Mouse (Mus musculus) embryonic facial prominence, embryonic 15.5 days (tissue): ENCODE data around the gene Fbxo31. TPM values are rescaled to one million over a fixed set of nuclear protein-coding genes. Genes with fewer than 3 reads are reported as not detected.

Experiments
- ATAC-seq: fragments of 200-750 bp; cut with Nextera tagmentation; 2 replicates; pipeline ENCODE4 v1.8.0; 2017; ENCODE audit warnings: low read depth, moderate TSS enrichment; ENCODE audit not compliant: insufficient number of reproducible peaks, low FRiP score, low TSS enrichment
- H3K27ac ChIP-seq: fragments of 300-500 bp; sonication (generic); replicated peaks from 2 replicates; pipeline ENCODE4 v1.5.1; 2015; ENCODE audit warnings: mild to moderate bottlenecking, inconsistent platforms
- H3K27me3 ChIP-seq: fragments of 300-500 bp; sonication (generic); 2 replicates; pipeline ENCODE4 v1.6.1; 2015; ENCODE audit warnings: inconsistent platforms
- H3K36me3 ChIP-seq: fragments of 300-500 bp; sonication (generic); 2 replicates; pipeline ENCODE4 v1.6.1; 2015; ENCODE audit warnings: mild to moderate bottlenecking, inconsistent platforms
- H3K4me1 ChIP-seq: fragments of 300-500 bp; sonication (generic); 2 replicates; pipeline ENCODE4 v1.6.1; 2015; ENCODE audit warnings: inconsistent platforms
- H3K4me2 ChIP-seq: fragments of 300-500 bp; sonication (generic); replicated peaks from 2 replicates; pipeline ENCODE4 v1.6.1; 2015; ENCODE audit warnings: mild to moderate bottlenecking, inconsistent platforms
- H3K4me3 ChIP-seq: fragments of 300-500 bp; sonication (generic); replicated peaks from 2 replicates; pipeline ENCODE4 v1.5.1; 2015; ENCODE audit warnings: mild to moderate bottlenecking, inconsistent platforms
- H3K9ac ChIP-seq: fragments of 300-500 bp; sonication (generic); 2 replicates; pipeline ENCODE4 v1.6.1; 2015; ENCODE audit warnings: inconsistent platforms
- H3K9me3 ChIP-seq: fragments of 300-500 bp; sonication (generic); replicated peaks from 2 replicates; pipeline ENCODE4 v1.6.1; 2016; ENCODE audit warnings: inconsistent platforms
- WGBS: fragments of 180-500 bp; shearing (Covaris S2); methylation state at CpG from one replicate; pipeline ENCODE4 v1.1.7; 2015; 5-methylcytosine and 5-hydroxymethylcytosine counted together
- polyA plus RNA-seq: library from polyadenylated mRNA; unstranded; fragments of >200 nt; fragmentation: Nextera tagmentation; extraction: Ambion mirVana; gene quantifications from 2 replicates; pipeline ENCODE4 v1.2.1, GENCODE M21; 2015

The Fbxo31 gene
- polyA plus RNA-seq, 1 experiment from 2014 or later = 16.4 TPM

- peaks cover 29% of the 10 kb centered on the region for H3K36me3 ChIP-seq
- no peak overlapping the region for H3K9ac ChIP-seq
- no peak overlapping the region for H3K4me3 ChIP-seq
- H3K9me3 ChIP-seq = no peaks in the 10 kb centered on the region
- H3K4me2 ChIP-seq = no peak overlapping the region
- no peaks in the 10 kb centered on the region for H3K4me1 ChIP-seq
- H3K27me3 ChIP-seq = no peaks in the 10 kb centered on the region
- ATAC-seq = no peak
- H3K27ac ChIP-seq = no peak overlapping the region
- WGBS = 67% methylated on average over 6 of the region's 6 CpGs
These were observed 14.9 kb downstream of the Fbxo31 start for GRCm38 (mm10) chr8:121563701-121564100.

GRCm38 (mm10) chr8:121562941-121563351 lies 15.7 kb downstream of the Fbxo31 start:
- H3K4me2 ChIP-seq = no peak overlapping the region
- no peaks in the 10 kb centered on the region for H3K27me3 ChIP-seq
- no peak overlapping the region for H3K27ac ChIP-seq
- ATAC-seq = no peak
- no peaks in the 10 kb centered on the region for H3K9me3 ChIP-seq
- peaks cover 37% of the 10 kb centered on the region for H3K36me3 ChIP-seq
- no peaks in the 10 kb centered on the region for H3K4me1 ChIP-seq
- H3K9ac ChIP-seq = no peak overlapping the region
- WGBS = 83% methylated on average over 9 of the region's 9 CpGs
- no peak overlapping the region for H3K4me3 ChIP-seq

- peaks cover 41% of the 10 kb centered on the region for H3K36me3 ChIP-seq
These were observed 16.8 kb downstream of the Fbxo31 start for GRCm38 (mm10) chr8:121561636-121562345.

GRCm38 (mm10) chr8:121560432-121561100 lies 18.0 kb downstream of the Fbxo31 start:
- Histone ChIP-seq H3K4me1 (no peaks in the 10 kb centered on the region), H3K4me3 (no peak overlapping the region), H3K27me3 (no peaks in the 10 kb centered on the region), H3K36me3 (peaks cover 42% of the 10 kb centered on the region), H3K9me3 (no peaks in the 10 kb centered on the region), H3K27ac (no peak overlapping the region), H3K9ac (no peak overlapping the region), H3K4me2 (no peak overlapping the region)
- ATAC-seq = no peak
- WGBS = 94% methylated on average over 7 of the region's 7 CpGs

More at GRCm38 (mm10) chr8:121561636-121562345, 16.8 kb downstream of the Fbxo31 start:
- ATAC-seq = no peak
- no peaks in the 10 kb centered on the region for H3K27me3 ChIP-seq
- H3K9me3 ChIP-seq = no peaks in the 10 kb centered on the region
- WGBS = 81% methylated on average over 16 of the region's 16 CpGs
- H3K27ac ChIP-seq = no peak overlapping the region
- no peak overlapping the region for H3K9ac ChIP-seq
- no peak overlapping the region for H3K4me3 ChIP-seq
- no peak overlapping the region for H3K4me2 ChIP-seq
- H3K4me1 ChIP-seq = no peaks in the 10 kb centered on the region

GRCm38 (mm10) chr8:121559801-121560200 lies 18.8 kb downstream of the Fbxo31 start:
- H3K36me3 ChIP-seq = peaks cover 49% of the 10 kb centered on the region
- no peak overlapping the region for H3K9ac ChIP-seq
- WGBS = 95% methylated on average over 12 of the region's 12 CpGs
- H3K4me2 ChIP-seq = no peak overlapping the region
- H3K4me3 ChIP-seq = no peak overlapping the region
- H3K9me3 ChIP-seq = no peaks in the 10 kb centered on the region
- H3K4me1 ChIP-seq = no peaks in the 10 kb centered on the region
- no peak for ATAC-seq
- H3K27me3 ChIP-seq = no peaks in the 10 kb centered on the region
- H3K27ac ChIP-seq = no peak overlapping the region

- Histone ChIP-seq H3K4me1 (no peaks in the 10 kb centered on the region), H3K4me2 (no peak overlapping the region), H3K9ac (no peak overlapping the region), H3K4me3 (no peak overlapping the region), H3K27ac (no peak overlapping the region), H3K9me3 (no peaks in the 10 kb centered on the region), H3K36me3 (peaks cover 53% of the 10 kb centered on the region), H3K27me3 (no peaks in the 10 kb centered on the region)
- 89% methylated on average over 16 of the region's 16 CpGs for WGBS
- ATAC-seq = no peak
These were observed 20.1 kb downstream of the Fbxo31 start for GRCm38 (mm10) chr8:121558538-121558937.

DNA sequence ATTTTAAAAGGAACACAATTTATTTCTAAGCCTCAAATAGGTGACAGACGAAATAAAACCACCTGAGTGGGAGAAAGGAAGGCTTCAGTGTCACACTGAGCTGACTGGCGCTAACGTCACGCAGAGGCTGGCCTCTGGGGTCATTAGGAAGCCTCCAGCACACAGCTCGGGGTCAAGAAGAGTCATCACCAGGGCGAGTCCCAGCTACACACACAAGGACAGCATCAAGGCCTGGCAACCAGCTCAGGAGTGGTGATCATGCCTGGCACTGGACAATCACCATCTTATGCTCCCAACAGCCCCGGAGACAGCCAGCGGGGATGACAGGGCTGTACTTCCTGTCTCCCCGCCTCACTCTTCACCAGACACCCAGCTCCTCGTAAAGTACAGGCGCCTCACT lies 20.9 kb downstream of the Fbxo31 start:
- no peak overlapping the region for H3K9ac ChIP-seq
- ATAC-seq = no peak
- H3K4me2 ChIP-seq = no peak overlapping the region
- WGBS = 91% methylated on average over 11 of the region's 11 CpGs
- no peaks in the 10 kb centered on the region for H3K9me3 ChIP-seq
- no peaks in the 10 kb centered on the region for H3K27me3 ChIP-seq
- H3K36me3 ChIP-seq = peaks cover 60% of the 10 kb centered on the region
- H3K4me3 ChIP-seq = no peak overlapping the region
- no peak overlapping the region for H3K27ac ChIP-seq
- no peaks in the 10 kb centered on the region for H3K4me1 ChIP-seq

GRCm38 (mm10) chr8:121553831-121554475 lies 24.7 kb downstream of the Fbxo31 start:
- no peaks in the 10 kb centered on the region for H3K27me3 ChIP-seq
- no peaks in the 10 kb centered on the region for H3K9me3 ChIP-seq
- peaks cover 79% of the 10 kb centered on the region for H3K36me3 ChIP-seq
- 93% methylated on average over 32 of the region's 32 CpGs for WGBS
- no peak overlapping the region for H3K4me3 ChIP-seq
- no peak overlapping the region for H3K4me2 ChIP-seq
- H3K27ac ChIP-seq = no peak overlapping the region
- ATAC-seq = no peak
- H3K9ac ChIP-seq = no peak overlapping the region
- H3K4me1 ChIP-seq = no peaks in the 10 kb centered on the region

GRCm38 (mm10) chr8:121552506-121552905 lies 26.1 kb downstream of the Fbxo31 start:
- no peak for ATAC-seq

DNA sequence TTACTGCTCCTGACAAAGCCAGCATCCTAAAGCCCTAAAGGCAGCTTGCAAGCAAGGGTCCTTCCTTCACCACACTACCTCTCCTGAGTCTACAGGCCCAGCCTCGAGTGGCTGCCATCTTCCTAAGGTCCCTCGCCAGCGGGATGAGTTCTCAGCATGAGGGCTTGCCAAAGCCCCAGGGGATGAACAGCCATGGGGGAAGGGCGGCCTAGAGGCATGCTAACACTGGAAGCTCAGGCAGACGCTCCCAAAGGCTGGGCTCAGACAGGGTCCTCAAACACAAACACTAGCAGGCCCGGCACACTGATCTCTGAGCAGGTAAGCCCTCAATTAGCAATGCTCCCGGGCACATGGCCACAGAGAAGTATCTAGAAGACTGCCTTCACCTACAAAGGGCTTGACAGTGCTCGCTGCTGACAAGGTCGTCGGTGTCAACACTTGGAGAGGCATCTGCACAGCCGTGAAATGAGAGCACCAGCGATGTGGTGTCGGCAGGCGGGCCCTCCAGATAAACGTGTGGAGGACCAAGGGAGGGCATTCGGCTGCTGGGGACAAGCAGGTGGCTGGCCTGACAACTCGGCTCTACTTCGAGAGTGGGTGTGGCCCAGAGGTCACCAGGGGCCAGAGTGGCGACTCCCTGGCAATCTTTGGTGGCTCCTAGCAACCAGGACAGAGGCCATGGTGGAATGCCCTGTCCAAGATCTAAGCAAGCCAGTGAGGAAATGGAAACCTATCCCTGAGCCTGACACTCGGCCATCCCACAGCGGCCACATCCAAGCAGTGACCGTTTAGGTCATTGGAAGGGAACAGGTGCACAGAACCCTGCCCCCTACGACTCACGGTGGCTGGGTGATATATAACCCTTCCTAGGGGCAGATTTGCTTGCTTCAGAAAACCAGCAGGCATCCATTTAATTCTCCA lies 27.3 kb downstream of the Fbxo31 start:
- 69% methylated on average over 24 of the region's 24 CpGs for WGBS
- H3K4me2 ChIP-seq = no peak overlapping the region
- no peaks in the 10 kb centered on the region for H3K9me3 ChIP-seq
- no peaks in the 10 kb centered on the region for H3K27me3 ChIP-seq
- no peak overlapping the region for H3K4me3 ChIP-seq
- H3K36me3 ChIP-seq = peaks cover 63% of the 10 kb centered on the region
- no peak overlapping the region for H3K9ac ChIP-seq
- H3K27ac ChIP-seq = no peak overlapping the region
- no peaks in the 10 kb centered on the region for H3K4me1 ChIP-seq
- no peak for ATAC-seq

More at GRCm38 (mm10) chr8:121552506-121552905, 26.1 kb downstream of the Fbxo31 start:
- no peaks in the 10 kb centered on the region for H3K4me1 ChIP-seq
- H3K9me3 ChIP-seq = no peaks in the 10 kb centered on the region
- WGBS = 83% methylated on average over 9 of the region's 9 CpGs
- H3K9ac ChIP-seq = no peak overlapping the region
- H3K27ac ChIP-seq = no peak overlapping the region
- peaks cover 65% of the 10 kb centered on the region for H3K36me3 ChIP-seq
- H3K27me3 ChIP-seq = no peaks in the 10 kb centered on the region
- no peak overlapping the region for H3K4me3 ChIP-seq
- no peak overlapping the region for H3K4me2 ChIP-seq

- Histone ChIP-seq H3K27ac (no peak overlapping the region), H3K9ac (no peak overlapping the region), H3K27me3 (no peaks in the 10 kb centered on the region), H3K4me1 (no peaks in the 10 kb centered on the region), H3K9me3 (no peaks in the 10 kb centered on the region), H3K4me2 (no peak overlapping the region), H3K4me3 (no peak overlapping the region), H3K36me3 (peaks cover 54% of the 10 kb centered on the region)
- ATAC-seq = no peak
- WGBS = 80% methylated on average over 6 of the region's 6 CpGs
These were observed 28.6 kb downstream of the Fbxo31 start for GRCm38 (mm10) chr8:121550056-121550455.
